Mouse (Mus musculus) gastrocnemius, adult 8-10 months (tissue): Measurements from ENCODE around the gene Mlph. TPM values are rescaled to one million over a fixed set of nuclear protein-coding genes. Genes with fewer than 3 reads are reported as not detected.

Source experiments
- total RNA-seq, 4 experiments: library from RNA; stranded (reverse); gene quantifications; 2 replicates each; pipeline ENCODE4 v1.2.4; 2022

Gene Mlph
- total RNA-seq, 4 experiments from 2014 or later = 0.27 to 0.54 (median 0.31) TPM

Other genes with a start within 250 kb of the Mlph start
- 10 to 100 TPM; 12.8 to 21.0 (median 16.7) TPM for gene Col6a3, start 71.1 kb upstream of the Mlph start, total RNA-seq
- gene Prlh, start 38.0 kb downstream of the Mlph start, total RNA-seq = not detected
- not detected for gene Rab17, start 54.6 kb downstream of the Mlph start, total RNA-seq
- 100 to 1,000 TPM; 104 to 126 (median 123) TPM for gene Lrrfip1, start 83.7 kb downstream of the Mlph start, total RNA-seq
- not detected for gene Rbm44, start 230.0 kb downstream of the Mlph start, total RNA-seq